ENCODE assay signal across 11 mouse cellular contexts in genomic region chr19:30160021-30160420, GRCm38 (mm10). TPM values are rescaled to one million over a fixed set of nuclear protein-coding genes. Genes with fewer than 3 reads are reported as not detected.
A peak's percentile ranks its signal among the peaks of the same experiment; 100 is the strongest.
DNase-seq lines count a peak whose midpoint lies in the region; ATAC-seq lines count a peak whose summit lies in the region.
"Had no signal": no experiment of that assay in that cellular context is flagged by ENCODE, and none has a peak within 500 bp of the region (broad histone marks: within the 10 kb centered on the region; RNA-seq: fewer than 3 reads in every experiment).

No protein-coding gene starts in this region.

- no peaks in the 10 kb centered on the region for H3K9me3 ChIP-seq in hindbrain, embryonic 16.5 days (ENCODE audit: control insufficient read depth, low read length)
- H3K9me3 ChIP-seq in hindbrain, embryonic 13.5 days: no peaks in the 10 kb centered on the region
- H3K9me3 ChIP-seq in heart, embryonic 11.5 days (replicated peaks; ENCODE audit: control insufficient read depth, low read length): no peaks in the 10 kb centered on the region
- H3K9me3 ChIP-seq in hindbrain, embryonic 10.5 days: no peaks in the 10 kb centered on the region
- H3K9me3 ChIP-seq: liver, embryonic 12.5 days had no signal

- no peak overlapping the region for H3K4me2 ChIP-seq in hindbrain, embryonic 16.5 days (ENCODE audit: low read length)
- no peak overlapping the region for H3K4me2 ChIP-seq in hindbrain, embryonic 13.5 days
- H3K4me2 ChIP-seq in heart, embryonic 11.5 days: no peak overlapping the region
- H3K4me2 ChIP-seq: liver, embryonic 12.5 days had no signal

- 26% methylated on average over 2 of the region's 2 CpGs for WGBS in hindbrain, embryonic 16.5 days
- WGBS in hindbrain, embryonic 13.5 days: 43% methylated on average over 2 of the region's 2 CpGs
- 67% methylated on average over 2 of the region's 2 CpGs for WGBS in heart, embryonic 11.5 days (ENCODE audit: insufficient replicate concordance)
- 68% methylated on average over 2 of the region's 2 CpGs for WGBS in hindbrain, embryonic 10.5 days

- no peak overlapping the region for H3K9ac ChIP-seq in hindbrain, embryonic 16.5 days (ENCODE audit: low read depth, low read length)
- no peak overlapping the region for H3K9ac ChIP-seq in hindbrain, embryonic 13.5 days
- no peak overlapping the region for H3K9ac ChIP-seq in heart, embryonic 11.5 days (ENCODE audit: low read depth, low read length)
- H3K9ac ChIP-seq: liver, embryonic 12.5 days had no signal

- peak; percentile 66; the same call in 1 of the 2 replicates for ATAC-seq in hindbrain, embryonic 16.5 days
- no peak for ATAC-seq in hindbrain, embryonic 13.5 days (ENCODE audit: low FRiP score)
- ATAC-seq in heart, embryonic 11.5 days (replicated peaks; ENCODE audit: insufficient number of reproducible peaks, low FRiP score, low TSS enrichment): no peak
- ATAC-seq: inflammation-experienced regulatory T-cells, adult 6 months; liver, embryonic 12.5 days had no signal

- no peaks in the 10 kb centered on the region; the same call in 1 of the 2 replicates for H3K4me1 ChIP-seq in hindbrain, embryonic 16.5 days (ENCODE audit: control insufficient read depth, insufficient read depth, low read depth, low read length)
- peaks cover 6% of the 10 kb centered on the region for H3K4me1 ChIP-seq in hindbrain, embryonic 13.5 days (replicated peaks)
- no peaks in the 10 kb centered on the region for H3K4me1 ChIP-seq in heart, embryonic 11.5 days (ENCODE audit: control insufficient read depth, insufficient read depth, low read length)
- peaks cover 37% of the 10 kb centered on the region for H3K4me1 ChIP-seq in hindbrain, embryonic 10.5 days (replicated peaks)
- H3K4me1 ChIP-seq: liver, embryonic 12.5 days had no signal

- H3K27ac ChIP-seq in hindbrain, embryonic 16.5 days (ENCODE audit: low read depth, low read length): no peak overlapping the region
- H3K27ac ChIP-seq in hindbrain, embryonic 13.5 days: no peak overlapping the region
- no peak overlapping the region for H3K27ac ChIP-seq in heart, embryonic 11.5 days (ENCODE audit: low read depth, low read length)
- H3K27ac ChIP-seq in hindbrain, embryonic 10.5 days: no peak overlapping the region
- H3K27ac ChIP-seq: liver, embryonic 12.5 days had no signal

- peak; percentile 51 for DNase-seq in MN1 (ENCODE audit: low spot score)
- DNase-seq in cerebellum, postnatal 14 days: peak; percentile 81 to 85
- peak; percentile 6 for DNase-seq in kidney, postnatal 14 days
- DNase-seq in adrenal gland, postnatal 25 days: no peak
- no peak for DNase-seq in hindbrain, embryonic 10.5 days (ENCODE audit: low spot score)
- DNase-seq: thymus, postnatal 25 days had no signal

- H3K36me3 ChIP-seq in hindbrain, embryonic 16.5 days (ENCODE audit: control insufficient read depth, insufficient read depth, low read length): no peaks in the 10 kb centered on the region
- no peaks in the 10 kb centered on the region for H3K36me3 ChIP-seq in hindbrain, embryonic 13.5 days
- H3K36me3 ChIP-seq in heart, embryonic 11.5 days (ENCODE audit: control insufficient read depth, insufficient read depth, low read length): no peaks in the 10 kb centered on the region
- peaks cover 13% of the 10 kb centered on the region; the same call in 1 of the 2 replicates for H3K36me3 ChIP-seq in hindbrain, embryonic 10.5 days
- H3K36me3 ChIP-seq: liver, embryonic 12.5 days had no signal

- H3K27me3 ChIP-seq in hindbrain, embryonic 16.5 days (replicated peaks; ENCODE audit: control insufficient read depth, insufficient read depth, low read length): no peaks in the 10 kb centered on the region
- H3K27me3 ChIP-seq in hindbrain, embryonic 13.5 days: no peaks in the 10 kb centered on the region
- no peaks in the 10 kb centered on the region for H3K27me3 ChIP-seq in heart, embryonic 11.5 days (ENCODE audit: control insufficient read depth, insufficient read depth, low read length)
- no peaks in the 10 kb centered on the region for H3K27me3 ChIP-seq in hindbrain, embryonic 10.5 days (ENCODE audit: insufficient read depth, poor library complexity, severe bottlenecking)
- H3K27me3 ChIP-seq: liver, embryonic 12.5 days had no signal

- H3K4me3 ChIP-seq in hindbrain, embryonic 16.5 days (ENCODE audit: low read length): no peak overlapping the region
- no peak overlapping the region for H3K4me3 ChIP-seq in hindbrain, embryonic 13.5 days
- H3K4me3 ChIP-seq in heart, embryonic 11.5 days (ENCODE audit: low read depth, low read length): no peak overlapping the region
- H3K4me3 ChIP-seq in hindbrain, embryonic 10.5 days: no peak overlapping the region
- H3K4me3 ChIP-seq: liver, embryonic 12.5 days had no signal

RNA-seq across cellular contexts. Expression of gene Gldc, which starts 15.2 kb away (rescaled TPM):
- 8.7 and 9.2 TPM in 2 replicates for polyA plus RNA-seq in hindbrain, embryonic 16.5 days (2015; fragmentation: Nextera tagmentation; extraction: Ambion mirVana)
- polyA plus RNA-seq in hindbrain, embryonic 13.5 days (2015; fragmentation: Nextera tagmentation; extraction: Ambion mirVana): 8.6 and 9.1 TPM in 2 replicates
- 1.1 and 1.2 TPM in 2 replicates for total RNA-seq in adrenal gland, postnatal 25 days (2021)
- 5.0 and 5.6 TPM in 2 replicates for polyA plus RNA-seq in heart, embryonic 11.5 days (2014; fragmentation: Nextera tagmentation; extraction: Ambion mirVana)
- 26.9 and 27.6 TPM in 2 replicates for polyA plus RNA-seq in hindbrain, embryonic 10.5 days (2016; fragmentation: Nextera tagmentation; extraction: Ambion mirVana)

Comparison
In these comparisons a context has a peak if more than half of its experiments do, and no peak if none do; other contexts are left out.
1. DNase-seq: peak in MN1 (single experiment), cerebellum, postnatal 14 days (2 of 2) and kidney, postnatal 14 days (single experiment); none in adrenal gland, postnatal 25 days (single experiment) and hindbrain, embryonic 10.5 days (single experiment).